Mouse (Mus musculus): Measurements from ENCODE around the gene Crtc2. TPM values are rescaled to one million over a fixed set of nuclear protein-coding genes. Genes with fewer than 3 reads are reported as not detected.
A peak's percentile ranks its signal among the peaks of the same experiment; 100 is the strongest.

Crtc2 gene
- polyA plus RNA-seq, 1 experiment from 2014 or later, result 10.5 TPM

DNA sequence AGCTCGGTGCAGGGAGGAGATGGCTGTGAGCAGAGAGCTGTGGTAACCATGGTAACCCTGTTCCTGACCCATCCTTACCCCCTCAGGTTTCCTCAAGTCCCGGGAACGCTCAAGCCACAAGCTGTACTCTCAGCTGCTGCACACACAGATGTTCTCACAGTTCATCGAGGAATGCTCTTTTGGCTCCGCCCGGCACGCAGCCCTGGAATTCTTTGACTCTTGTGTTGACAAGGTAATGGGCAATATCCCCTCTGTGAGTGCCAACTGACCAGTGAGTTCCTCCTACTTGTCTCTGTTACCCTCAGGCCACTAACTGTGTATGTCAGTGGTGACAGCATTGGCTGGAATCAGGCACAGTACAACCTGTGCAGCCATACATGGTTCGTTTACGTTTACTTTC, 18.2 kb downstream of the Crtc2 start:
- Histone ChIP-seq H3K27me3 (ENCODE audit: control insufficient read depth, insufficient read depth, low read length) (no peaks in the 10 kb centered on the region), H3K4me1 (replicated peaks; ENCODE audit: control insufficient read depth, insufficient read depth, low read length) (no peaks in the 10 kb centered on the region), H3K4me3 (replicated peaks; ENCODE audit: low read length) (no peak overlapping the region), H3K27ac (no peak overlapping the region), H3K9ac (no peak overlapping the region), H3K4me2 (replicated peaks) (no peak overlapping the region), H3K36me3 (replicated peaks; ENCODE audit: control insufficient read depth, insufficient read depth) (peaks cover 53% of the 10 kb centered on the region), H3K9me3 (ENCODE audit: control insufficient read depth, low read length) (no peaks in the 10 kb centered on the region)
- WGBS, result 73% methylated on average over 9 of the region's 9 CpGs
- no peak for ATAC-seq (ENCODE audit: low FRiP score)
- DNase-seq (ENCODE audit: low spot score), result no peak

DNA sequence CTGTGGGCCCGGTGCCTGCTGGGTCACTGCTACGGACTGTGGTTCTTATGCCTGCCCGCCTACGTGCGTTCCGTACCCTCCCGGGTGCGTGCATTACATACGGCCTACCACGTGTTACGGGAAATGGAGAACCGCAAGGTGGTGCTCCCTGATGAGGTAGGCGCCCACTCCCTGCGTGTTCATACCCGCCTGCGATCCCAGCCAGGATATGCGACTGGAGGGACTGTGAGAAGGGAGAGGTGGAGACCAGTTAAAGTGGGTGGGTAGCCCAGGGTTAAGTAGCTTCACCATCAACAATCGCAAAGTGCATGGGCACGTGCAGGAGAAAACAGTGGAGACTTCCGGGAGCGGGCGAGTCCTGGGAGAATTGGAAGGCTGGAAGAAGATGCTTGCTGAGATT, 19.9 kb downstream of the Crtc2 start:
- no peaks in the 10 kb centered on the region for H3K9me3 ChIP-seq (ENCODE audit: control insufficient read depth, low read length)
- H3K4me3 ChIP-seq (replicated peaks; ENCODE audit: low read length), result no peak overlapping the region
- H3K27ac ChIP-seq, result no peak overlapping the region
- ATAC-seq (ENCODE audit: low FRiP score), result 0 out of 2 replicates have a peak, but pooled peaks have one; percentile 7
- no peak overlapping the region for H3K4me2 ChIP-seq (replicated peaks)
- no peaks in the 10 kb centered on the region for H3K4me1 ChIP-seq (replicated peaks; ENCODE audit: control insufficient read depth, insufficient read depth, low read length)
- WGBS, result 94% methylated on average over 22 of the region's 22 CpGs
- peaks cover 64% of the 10 kb centered on the region for H3K36me3 ChIP-seq (replicated peaks; ENCODE audit: control insufficient read depth, insufficient read depth)
- no peaks in the 10 kb centered on the region for H3K27me3 ChIP-seq (ENCODE audit: control insufficient read depth, insufficient read depth, low read length)
- no peak for DNase-seq (ENCODE audit: low spot score)
- H3K9ac ChIP-seq, result no peak overlapping the region

DNA sequence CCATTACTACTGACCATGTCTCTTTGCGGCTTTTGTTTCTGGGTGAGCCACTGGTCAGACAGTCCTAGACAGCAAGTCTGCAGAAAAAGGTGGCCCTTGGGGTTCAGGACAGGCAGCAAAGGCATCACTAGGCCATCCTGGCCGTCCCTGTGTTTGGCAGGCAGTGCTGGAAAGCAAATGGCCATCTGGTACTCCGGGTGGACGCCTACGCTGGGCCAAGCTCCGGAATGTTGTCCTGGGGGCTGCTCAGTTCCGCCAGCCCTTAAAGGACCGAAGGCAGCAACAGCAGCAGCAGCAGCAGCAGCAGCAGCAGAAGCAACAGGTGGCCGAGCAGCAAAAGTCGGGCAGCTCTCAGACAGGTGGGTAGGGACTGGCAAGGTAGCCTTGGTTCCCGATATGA, 21.3 kb downstream of the Crtc2 start:
- DNase-seq (ENCODE audit: low spot score), result no peak
- Histone ChIP-seq H3K9ac (no peak overlapping the region), H3K27me3 (ENCODE audit: control insufficient read depth, insufficient read depth, low read length) (no peaks in the 10 kb centered on the region), H3K4me3 (replicated peaks; ENCODE audit: low read length) (no peak overlapping the region), H3K27ac (no peak overlapping the region), H3K4me2 (replicated peaks) (no peak overlapping the region), H3K36me3 (replicated peaks; ENCODE audit: control insufficient read depth, insufficient read depth) (peaks cover 77% of the 10 kb centered on the region), H3K9me3 (ENCODE audit: control insufficient read depth, low read length) (no peaks in the 10 kb centered on the region), H3K4me1 (replicated peaks; ENCODE audit: control insufficient read depth, insufficient read depth, low read length) (no peaks in the 10 kb centered on the region)
- ATAC-seq (ENCODE audit: low FRiP score), result no peak
- WGBS, result 92% methylated on average over 11 of the region's 11 CpGs

DNA sequence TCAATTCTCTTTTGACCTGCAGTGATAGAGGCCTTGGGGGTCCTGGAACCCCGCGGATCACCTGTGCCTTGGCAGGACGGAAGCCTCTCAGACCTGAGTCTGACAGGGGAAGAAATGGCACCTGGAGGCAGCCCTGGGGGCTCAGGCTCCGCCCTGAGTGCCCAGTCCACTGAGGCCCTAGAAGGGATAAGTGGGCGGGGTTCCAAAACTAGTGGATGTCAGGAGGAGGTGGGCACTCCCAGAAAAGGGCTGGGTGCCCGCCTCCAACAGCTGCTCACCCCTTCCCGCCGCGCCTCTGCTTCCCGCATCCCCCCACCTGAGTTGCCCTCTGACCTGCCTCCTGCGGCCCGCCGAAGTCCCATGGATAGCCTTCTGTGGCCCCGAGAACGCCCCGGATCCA, 22.9 kb downstream of the Crtc2 start:
- WGBS, result 44% methylated on average over 16 of the region's 16 CpGs
- H3K4me3 ChIP-seq (replicated peaks; ENCODE audit: low read length), result no peak overlapping the region
- ATAC-seq (ENCODE audit: low FRiP score) (no peak), DNase-seq (ENCODE audit: low spot score) (no peak)
- H3K4me1 ChIP-seq (replicated peaks; ENCODE audit: control insufficient read depth, insufficient read depth, low read length), result no peaks in the 10 kb centered on the region
- H3K36me3 ChIP-seq (replicated peaks; ENCODE audit: control insufficient read depth, insufficient read depth), result peaks cover 81% of the 10 kb centered on the region
- H3K9me3 ChIP-seq (ENCODE audit: control insufficient read depth, low read length), result no peaks in the 10 kb centered on the region
- no peak overlapping the region for H3K27ac ChIP-seq
- no peaks in the 10 kb centered on the region for H3K27me3 ChIP-seq (ENCODE audit: control insufficient read depth, insufficient read depth, low read length)
- H3K9ac ChIP-seq, result no peak overlapping the region
- no peak overlapping the region for H3K4me2 ChIP-seq (replicated peaks)

DNA sequence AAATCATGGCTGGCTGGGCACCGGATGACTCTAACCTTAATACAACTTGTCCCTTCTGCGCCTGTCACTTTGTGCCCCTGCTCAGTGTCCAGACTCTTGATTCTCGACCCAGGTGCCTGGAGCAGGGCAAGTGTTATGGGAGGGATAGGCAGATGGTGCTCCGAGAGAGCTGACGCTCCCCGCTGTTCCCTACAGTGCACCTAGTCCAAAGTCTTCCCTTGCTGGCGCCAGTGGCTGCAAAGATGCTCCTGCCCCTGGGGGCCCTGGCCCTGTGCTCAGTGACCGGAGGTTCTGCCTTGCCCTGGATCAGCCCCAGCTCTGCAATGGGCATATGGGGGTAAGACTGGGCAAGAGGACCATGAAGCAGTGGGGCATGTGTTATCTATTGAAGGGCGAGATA, 23.8 kb downstream of the Crtc2 start:
- Histone ChIP-seq H3K27ac (no peak overlapping the region), H3K36me3 (replicated peaks; ENCODE audit: control insufficient read depth, insufficient read depth) (peaks cover 74% of the 10 kb centered on the region)

DNA sequence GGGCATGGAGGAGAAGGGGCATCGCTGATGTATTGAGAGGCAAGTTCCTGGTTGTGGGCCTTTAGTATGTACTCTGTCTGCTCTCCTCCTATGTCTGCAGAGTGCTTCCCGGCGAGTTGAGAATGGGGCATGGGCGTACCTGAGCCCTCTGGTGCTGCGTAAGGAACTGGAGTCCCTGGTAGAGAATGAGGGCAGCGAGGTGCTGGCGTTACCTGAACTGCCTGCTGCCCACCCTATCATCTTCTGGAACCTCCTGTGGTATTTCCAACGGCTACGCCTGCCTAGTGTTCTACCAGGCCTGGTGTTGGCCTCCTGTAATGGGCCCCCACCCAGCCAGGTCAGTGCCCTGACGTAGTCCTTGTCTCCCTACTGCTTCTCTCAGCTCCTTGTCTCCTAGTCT, 24.2 kb downstream of the Crtc2 start:
- H3K9me3 ChIP-seq (ENCODE audit: control insufficient read depth, low read length), result no peaks in the 10 kb centered on the region
- H3K27me3 ChIP-seq (ENCODE audit: control insufficient read depth, insufficient read depth, low read length), result no peaks in the 10 kb centered on the region
- no peak overlapping the region for H3K9ac ChIP-seq
- WGBS, result 93% methylated on average over 10 of the region's 10 CpGs
- DNase-seq (ENCODE audit: low spot score) (no peak), ATAC-seq (ENCODE audit: low FRiP score) (no peak)
- H3K36me3 ChIP-seq (replicated peaks; ENCODE audit: control insufficient read depth, insufficient read depth), result peaks cover 70% of the 10 kb centered on the region
- no peaks in the 10 kb centered on the region for H3K4me1 ChIP-seq (replicated peaks; ENCODE audit: control insufficient read depth, insufficient read depth, low read length)
- H3K4me2 ChIP-seq (replicated peaks), result no peak overlapping the region
- no peak overlapping the region for H3K27ac ChIP-seq
- H3K4me3 ChIP-seq (replicated peaks; ENCODE audit: low read length), result no peak overlapping the region

More for the DNA sequence above, 23.8 kb downstream of the Crtc2 start:
- H3K4me1 ChIP-seq (replicated peaks; ENCODE audit: control insufficient read depth, insufficient read depth, low read length), result no peaks in the 10 kb centered on the region
- 95% methylated on average over 9 of the region's 9 CpGs for WGBS
- no peak overlapping the region for H3K4me3 ChIP-seq (replicated peaks; ENCODE audit: low read length)
- no peaks in the 10 kb centered on the region for H3K27me3 ChIP-seq (ENCODE audit: control insufficient read depth, insufficient read depth, low read length)
- H3K9me3 ChIP-seq (ENCODE audit: control insufficient read depth, low read length), result no peaks in the 10 kb centered on the region
- H3K4me2 ChIP-seq (replicated peaks), result no peak overlapping the region
- no peak overlapping the region for H3K9ac ChIP-seq
- no peak for ATAC-seq (ENCODE audit: low FRiP score)
- no peak for DNase-seq (ENCODE audit: low spot score)

DNA sequence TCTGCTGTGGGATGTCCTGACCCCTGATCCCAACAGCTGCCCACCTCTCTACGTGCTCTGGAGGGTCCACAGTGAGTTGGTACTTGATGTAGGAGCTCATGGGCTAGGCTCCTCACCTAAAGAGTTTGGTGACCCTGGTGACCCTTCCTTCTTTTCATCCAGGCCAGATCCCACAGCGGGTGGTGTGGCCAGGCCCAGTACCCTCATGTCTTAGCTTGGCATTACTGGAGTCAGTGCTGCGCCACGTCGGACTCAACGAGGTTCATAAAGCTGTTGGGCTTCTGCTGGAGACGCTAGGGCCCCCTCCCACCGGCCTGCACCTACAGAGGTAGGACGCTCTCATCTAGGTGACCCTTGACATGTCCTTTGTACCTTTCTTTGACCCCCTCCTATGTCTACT, 25.3 kb downstream of the Crtc2 start:
- no peak for DNase-seq (ENCODE audit: low spot score)
- Histone ChIP-seq H3K4me1 (replicated peaks; ENCODE audit: control insufficient read depth, insufficient read depth, low read length) (no peaks in the 10 kb centered on the region), H3K27ac (no peak overlapping the region), H3K4me2 (replicated peaks) (no peak overlapping the region), H3K27me3 (ENCODE audit: control insufficient read depth, insufficient read depth, low read length) (no peaks in the 10 kb centered on the region), H3K36me3 (replicated peaks; ENCODE audit: control insufficient read depth, insufficient read depth) (peaks cover 61% of the 10 kb centered on the region), H3K9me3 (ENCODE audit: control insufficient read depth, low read length) (no peaks in the 10 kb centered on the region), H3K9ac (no peak overlapping the region), H3K4me3 (replicated peaks; ENCODE audit: low read length) (no peak overlapping the region)
- WGBS, result 94% methylated on average over 9 of the region's 9 CpGs
- no peak for ATAC-seq (ENCODE audit: low FRiP score)

DNA sequence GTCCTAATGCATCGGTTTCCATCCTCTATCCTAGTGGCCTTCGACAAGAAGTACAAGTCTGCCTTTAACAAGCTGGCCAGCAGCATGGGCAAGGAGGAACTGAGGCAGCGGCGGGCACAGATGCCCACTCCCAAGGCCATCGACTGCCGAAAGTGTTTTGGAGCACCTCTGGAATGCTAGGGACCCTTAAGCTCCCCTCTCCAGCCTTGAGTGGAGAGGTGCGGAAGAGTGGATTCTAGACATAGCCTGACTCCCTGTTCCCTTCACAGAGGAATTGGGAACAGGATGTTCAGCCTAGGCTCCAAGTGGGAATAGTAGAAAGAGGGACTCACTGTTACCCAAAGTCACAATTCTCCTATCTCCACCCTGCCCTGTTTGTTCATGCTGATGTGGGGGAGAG, 25.8 kb downstream of the Crtc2 start:
- Histone ChIP-seq H3K9ac (no peak overlapping the region), H3K4me1 (replicated peaks; ENCODE audit: control insufficient read depth, insufficient read depth, low read length) (no peaks in the 10 kb centered on the region), H3K9me3 (ENCODE audit: control insufficient read depth, low read length) (no peaks in the 10 kb centered on the region), H3K4me3 (replicated peaks; ENCODE audit: low read length) (no peak overlapping the region), H3K4me2 (replicated peaks) (no peak overlapping the region), H3K36me3 (replicated peaks; ENCODE audit: control insufficient read depth, insufficient read depth) (peaks cover 61% of the 10 kb centered on the region), H3K27ac (no peak overlapping the region), H3K27me3 (ENCODE audit: control insufficient read depth, insufficient read depth, low read length) (no peaks in the 10 kb centered on the region)
- ATAC-seq (ENCODE audit: low FRiP score) (no peak), DNase-seq (ENCODE audit: low spot score) (no peak)
- 96% methylated on average over 7 of the region's 7 CpGs for WGBS

DNA sequence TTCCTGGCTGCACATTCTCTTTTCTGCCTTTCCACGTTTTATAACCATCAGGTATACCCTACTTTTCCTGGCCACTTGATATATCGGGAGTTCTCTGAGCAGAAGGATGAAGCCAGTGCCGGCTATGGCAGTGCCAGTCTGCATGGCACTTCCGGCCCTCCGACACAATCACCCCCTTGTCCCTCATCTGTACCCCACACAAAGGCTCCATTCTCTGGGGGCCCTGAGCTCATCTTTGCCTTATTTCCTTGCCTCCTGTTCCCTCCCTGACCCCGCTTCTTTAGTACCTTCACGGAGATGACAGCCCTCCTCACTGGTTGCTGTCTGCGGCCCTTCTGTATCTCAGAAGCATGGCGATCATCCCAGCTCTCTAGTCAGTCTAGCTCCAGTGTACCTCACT, 26.7 kb downstream of the Crtc2 start:
- ATAC-seq (ENCODE audit: low FRiP score) (no peak), DNase-seq (ENCODE audit: low spot score) (no peak)
- H3K4me3 ChIP-seq (replicated peaks; ENCODE audit: low read length), result no peak overlapping the region
- no peaks in the 10 kb centered on the region for H3K27me3 ChIP-seq (ENCODE audit: control insufficient read depth, insufficient read depth, low read length)
- no peak overlapping the region for H3K4me2 ChIP-seq (replicated peaks)
- 90% methylated on average over 9 of the region's 9 CpGs for WGBS
- no peak overlapping the region for H3K9ac ChIP-seq
- no peaks in the 10 kb centered on the region for H3K9me3 ChIP-seq (ENCODE audit: control insufficient read depth, low read length)
- H3K4me1 ChIP-seq (replicated peaks; ENCODE audit: control insufficient read depth, insufficient read depth, low read length), result no peaks in the 10 kb centered on the region
- no peak overlapping the region for H3K27ac ChIP-seq
- H3K36me3 ChIP-seq (replicated peaks; ENCODE audit: control insufficient read depth, insufficient read depth), result peaks cover 55% of the 10 kb centered on the region

DNA sequence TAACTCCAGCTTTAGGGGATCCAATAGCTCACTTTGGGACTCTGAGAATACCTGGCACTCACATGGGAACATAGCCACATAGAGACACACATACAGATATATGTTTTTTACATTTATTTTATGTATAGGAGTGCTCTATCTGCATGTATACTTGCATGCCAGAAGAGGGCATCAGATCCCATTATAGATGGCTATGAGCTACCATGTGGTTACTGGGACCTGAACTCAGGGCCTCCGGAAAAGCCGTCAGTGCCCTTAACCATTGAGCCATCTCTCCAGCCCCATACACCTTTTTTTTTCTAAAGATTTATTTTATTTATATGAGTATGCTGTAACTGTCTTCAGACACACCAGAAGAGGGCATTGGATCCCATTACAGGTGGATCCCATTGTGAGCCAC, 30.2 kb downstream of the Crtc2 start:
- H3K4me2 ChIP-seq (replicated peaks), result no peak overlapping the region
- 96% methylated on average over 2 of the region's 2 CpGs for WGBS
- no peaks in the 10 kb centered on the region for H3K4me1 ChIP-seq (replicated peaks; ENCODE audit: control insufficient read depth, insufficient read depth, low read length)
- no peak overlapping the region for H3K9ac ChIP-seq
- no peaks in the 10 kb centered on the region for H3K27me3 ChIP-seq (ENCODE audit: control insufficient read depth, insufficient read depth, low read length)
- H3K4me3 ChIP-seq (replicated peaks; ENCODE audit: low read length), result no peak overlapping the region
- H3K9me3 ChIP-seq (ENCODE audit: control insufficient read depth, low read length), result no peaks in the 10 kb centered on the region
- H3K36me3 ChIP-seq (replicated peaks; ENCODE audit: control insufficient read depth, insufficient read depth), result peaks cover 22% of the 10 kb centered on the region
- DNase-seq (ENCODE audit: low spot score) (no peak), ATAC-seq (ENCODE audit: low FRiP score) (no peak)
- no peak overlapping the region for H3K27ac ChIP-seq
